Mouse (Mus musculus): ENCODE measurements around the gene Mvb12a.

Gene Mvb12a

GRCm38 (mm10) chr8:71566501-71566900 is 23.8 kb downstream of the Mvb12a start, which contains the start of gene Nxnl1:
Nxnl1 (minus strand) TSS chr8:71566601.
- DNase-seq (ENCODE audit: low spot score): no peak

GRCm38 (mm10) chr8:71567587-71567986 is 24.9 kb downstream of the Mvb12a start:
- no peak for DNase-seq (ENCODE audit: low spot score)

GRCm38 (mm10) chr8:71568387-71568937 is 25.7 kb downstream of the Mvb12a start, which contains the start of gene Slc27a1:
Slc27a1 (plus strand) TSS chr8:71568882.
- DNase-seq (ENCODE audit: low spot score): peak; percentile 70

GRCm38 (mm10) chr8:71568941-71569340 is 26.2 kb downstream of the Mvb12a start:
- peak; percentile 49 for DNase-seq (ENCODE audit: low spot score)

GRCm38 (mm10) chr8:71569366-71570290 is 26.9 kb downstream of the Mvb12a start:
- DNase-seq (ENCODE audit: low spot score): peak; percentile 96

- DNase-seq (ENCODE audit: low spot score): peak; percentile 99
Observed at GRCm38 (mm10) chr8:71570291-71570954, 27.7 kb downstream of the Mvb12a start.

GRCm38 (mm10) chr8:71572077-71572476 is 29.4 kb downstream of the Mvb12a start:
- peak; percentile 45 for DNase-seq (ENCODE audit: low spot score)

- DNase-seq (ENCODE audit: low spot score): peak; percentile 96
Observed at GRCm38 (mm10) chr8:71572847-71573633, 30.3 kb downstream of the Mvb12a start.

- peak; percentile 44 for DNase-seq (ENCODE audit: low spot score)
Observed at GRCm38 (mm10) chr8:71574426-71574825, 31.7 kb downstream of the Mvb12a start.

GRCm38 (mm10) chr8:71575020-71575419 is 32.3 kb downstream of the Mvb12a start:
- no peak for DNase-seq (ENCODE audit: low spot score)

GRCm38 (mm10) chr8:71577856-71578387 is 35.2 kb downstream of the Mvb12a start:
- DNase-seq (ENCODE audit: low spot score): no peak

- DNase-seq (ENCODE audit: low spot score): no peak
Observed at GRCm38 (mm10) chr8:71579009-71579408, 36.3 kb downstream of the Mvb12a start.

GRCm38 (mm10) chr8:71579476-71579875 is 36.8 kb downstream of the Mvb12a start:
- DNase-seq (ENCODE audit: low spot score): no peak

GRCm38 (mm10) chr8:71580201-71580600 is 37.5 kb downstream of the Mvb12a start:
- peak; percentile 78 for DNase-seq (ENCODE audit: low spot score)

GRCm38 (mm10) chr8:71586891-71587290 is 44.2 kb downstream of the Mvb12a start:
- no peak for DNase-seq (ENCODE audit: low spot score)

GRCm38 (mm10) chr8:71588762-71589161 is 46.0 kb downstream of the Mvb12a start:
- DNase-seq (ENCODE audit: low spot score): no peak

GRCm38 (mm10) chr8:71591017-71591416 is 48.3 kb downstream of the Mvb12a start:
- DNase-seq (ENCODE audit: low spot score): no peak

GRCm38 (mm10) chr8:71591471-71592373 is 49.0 kb downstream of the Mvb12a start, which contains the start of gene Pgls:
Pgls (plus strand) TSS chr8:71592176.
- peak; percentile 98 for DNase-seq (ENCODE audit: low spot score)

GRCm38 (mm10) chr8:71592374-71593170 is 49.9 kb downstream of the Mvb12a start:
- DNase-seq (ENCODE audit: low spot score): peak; percentile 79
